Mouse (Mus musculus): ENCODE data around the gene Ntn3. TPM values are rescaled to one million over a fixed set of nuclear protein-coding genes. Genes with fewer than 3 reads are reported as not detected.

Ntn3 gene
- total and polyA plus RNA-seq, 3 experiments = 1.6 to 3.8 (median 2.1) TPM

GRCm38 (mm10) chr17:24208641-24209042 is 689 bp downstream of the Ntn3 start:
- peaks cover 30% of the 10 kb centered on the region for H3K36me3 ChIP-seq (replicated peaks)
- H3K27me3 ChIP-seq (ENCODE audit: insufficient read depth, low read length) = no peaks in the 10 kb centered on the region
- peaks cover 90% of the 10 kb centered on the region for H3K4me1 ChIP-seq (ENCODE audit: insufficient read depth, low read depth, low read length)
- TF ChIP-seq TAL1 (conservative IDR thresholded peaks at IDR 0.05; ENCODE audit: low read depth, low read length) (no peak), CTCF (IDR thresholded peaks at IDR 0.05; ENCODE audit: low read depth, low read length) (no peak), GATA2 (IDR thresholded peaks at IDR 0.05; ENCODE audit: borderline replicate concordance, low read depth, low read length) (no peak), POLR2AphosphoS5 (IDR thresholded peaks at IDR 0.05; ENCODE audit: insufficient replicate concordance, low read depth, low read length) (no peak), GATA1 (IDR thresholded peaks at IDR 0.05; ENCODE audit: borderline replicate concordance, low read length) (no peak)
- no peak for ATAC-seq (ENCODE audit: extremely low read depth, insufficient number of reproducible peaks, low FRiP score, poor library complexity, severe bottlenecking)
- no peak for DNase-seq (ENCODE audit: low spot score)
- H3K4me3 ChIP-seq (ENCODE audit: low read depth, low read length) = peak overlapping the region; percentile 97
- no peaks in the 10 kb centered on the region for H3K9me3 ChIP-seq (replicated peaks)

GRCm38 (mm10) chr17:24207768-24208640 is 1.3 kb downstream of the Ntn3 start:
- H3K27me3 ChIP-seq (ENCODE audit: insufficient read depth, low read length) = no peaks in the 10 kb centered on the region
- H3K4me3 ChIP-seq (ENCODE audit: low read depth, low read length) = peak overlapping the region; percentile 97
- H3K4me1 ChIP-seq (ENCODE audit: insufficient read depth, low read depth, low read length) = peaks cover 92% of the 10 kb centered on the region
- DNase-seq (ENCODE audit: low spot score) (no peak), ATAC-seq (ENCODE audit: extremely low read depth, insufficient number of reproducible peaks, low FRiP score, poor library complexity, severe bottlenecking) (no peak)
- TF ChIP-seq GATA1 (IDR thresholded peaks at IDR 0.05; ENCODE audit: borderline replicate concordance, low read length) (no peak), CTCF (IDR thresholded peaks at IDR 0.05; ENCODE audit: low read depth, low read length) (no peak), GATA2 (IDR thresholded peaks at IDR 0.05; ENCODE audit: borderline replicate concordance, low read depth, low read length) (no peak), TAL1 (conservative IDR thresholded peaks at IDR 0.05; ENCODE audit: low read depth, low read length) (no peak), POLR2AphosphoS5 (IDR thresholded peaks at IDR 0.05; ENCODE audit: insufficient replicate concordance, low read depth, low read length) (no peak)
- H3K36me3 ChIP-seq (replicated peaks) = peaks cover 29% of the 10 kb centered on the region
- H3K9me3 ChIP-seq (replicated peaks) = no peaks in the 10 kb centered on the region

- Histone ChIP-seq H3K36me3 (replicated peaks) (peaks cover 30% of the 10 kb centered on the region), H3K4me3 (ENCODE audit: low read depth, low read length) (peak overlapping the region; percentile 97), H3K4me1 (ENCODE audit: insufficient read depth, low read depth, low read length) (peaks cover 94% of the 10 kb centered on the region), H3K27me3 (ENCODE audit: insufficient read depth, low read length) (no peaks in the 10 kb centered on the region), H3K9me3 (replicated peaks) (no peaks in the 10 kb centered on the region)
- DNase-seq (ENCODE audit: low spot score) (peak; percentile 78), ATAC-seq (ENCODE audit: extremely low read depth, insufficient number of reproducible peaks, low FRiP score, poor library complexity, severe bottlenecking) (peak; percentile 37)
- no peak for TF ChIP-seq GATA1 (IDR thresholded peaks at IDR 0.05; ENCODE audit: borderline replicate concordance, low read length)
- no peak for TF ChIP-seq CTCF (IDR thresholded peaks at IDR 0.05; ENCODE audit: low read depth, low read length)
- no peak for TF ChIP-seq GATA2 (IDR thresholded peaks at IDR 0.05; ENCODE audit: borderline replicate concordance, low read depth, low read length)
- no peak for TF ChIP-seq POLR2AphosphoS5 (IDR thresholded peaks at IDR 0.05; ENCODE audit: insufficient replicate concordance, low read depth, low read length)
- no peak; the same call in 1 of the 2 replicates for TF ChIP-seq TAL1 (conservative IDR thresholded peaks at IDR 0.05; ENCODE audit: low read depth, low read length)
Measured at GRCm38 (mm10) chr17:24206451-24207351, 2.6 kb downstream of the Ntn3 start.

- ATAC-seq (ENCODE audit: extremely low read depth, insufficient number of reproducible peaks, low FRiP score, poor library complexity, severe bottlenecking) (no peak), DNase-seq (ENCODE audit: low spot score) (no peak)
- H3K27me3 ChIP-seq (ENCODE audit: insufficient read depth, low read length) = no peaks in the 10 kb centered on the region
Measured at GRCm38 (mm10) chr17:24205908-24206361, 3.4 kb downstream of the Ntn3 start.

GRCm38 (mm10) chr17:24205284-24205888 is 3.9 kb downstream of the Ntn3 start, which contains the start of gene Tbc1d24:
TSS of gene Tbc1d24 (minus strand) at chr17:24205562.
- peaks cover 94% of the 10 kb centered on the region for H3K4me1 ChIP-seq (ENCODE audit: insufficient read depth, low read depth, low read length)
- no peaks in the 10 kb centered on the region for H3K27me3 ChIP-seq (ENCODE audit: insufficient read depth, low read length)
- 0 out of 2 replicates have a peak, but pooled peaks have one; percentile 2 for ATAC-seq (ENCODE audit: extremely low read depth, insufficient number of reproducible peaks, low FRiP score, poor library complexity, severe bottlenecking)

More at GRCm38 (mm10) chr17:24205908-24206361, 3.4 kb downstream of the Ntn3 start:
- TF ChIP-seq POLR2AphosphoS5 (IDR thresholded peaks at IDR 0.05; ENCODE audit: insufficient replicate concordance, low read depth, low read length) (peak; percentile 72), CTCF (IDR thresholded peaks at IDR 0.05; ENCODE audit: low read depth, low read length) (no peak)
- H3K4me1 ChIP-seq (ENCODE audit: insufficient read depth, low read depth, low read length) = peaks cover 94% of the 10 kb centered on the region
- H3K36me3 ChIP-seq (replicated peaks) = peaks cover 38% of the 10 kb centered on the region
- no peaks in the 10 kb centered on the region for H3K9me3 ChIP-seq (replicated peaks)
- H3K4me3 ChIP-seq (ENCODE audit: low read depth, low read length) = peak overlapping the region; percentile 97

More at GRCm38 (mm10) chr17:24205284-24205888, 3.9 kb downstream of the Ntn3 start, which contains the start of gene Tbc1d24:
- Histone ChIP-seq H3K36me3 (replicated peaks) (peaks cover 44% of the 10 kb centered on the region), H3K9me3 (replicated peaks) (no peaks in the 10 kb centered on the region), H3K4me3 (ENCODE audit: low read depth, low read length) (peak within 1 kb of the TSS; percentile 97)
- TF ChIP-seq POLR2AphosphoS5 (IDR thresholded peaks at IDR 0.05; ENCODE audit: insufficient replicate concordance, low read depth, low read length) = no peak
- TF ChIP-seq TAL1 (conservative IDR thresholded peaks at IDR 0.05; ENCODE audit: low read depth, low read length) = no peak
- no peak for TF ChIP-seq GATA1 (IDR thresholded peaks at IDR 0.05; ENCODE audit: borderline replicate concordance, low read length)
- no peak for TF ChIP-seq GATA2 (IDR thresholded peaks at IDR 0.05; ENCODE audit: borderline replicate concordance, low read depth, low read length)
- TF ChIP-seq CTCF (IDR thresholded peaks at IDR 0.05; ENCODE audit: low read depth, low read length) = no peak
- DNase-seq (ENCODE audit: low spot score) = peak; percentile 77
